Mouse (Mus musculus) MEL (cell line): ENCODE results near the gene Lrrc63. TPM values are rescaled to one million over a fixed set of nuclear protein-coding genes. Genes with fewer than 3 reads are reported as not detected.

Source experiments
- DNase-seq: peaks from one replicate; pipeline ENCODE4 v3.0.0; 2011; ENCODE audit warnings: low read depth, low spot score
- H3K27ac ChIP-seq: 2 replicates; pipeline ENCODE4 v1.5.1; 2012; ENCODE audit warnings: low read depth, mild to moderate bottlenecking, control low read depth, low read length, moderate library complexity; ENCODE audit not compliant: control insufficient read depth
- H3K27me3 ChIP-seq, 2 experiments: fragments of 150-350 bp in 1 of 2; sonication (generic) in 1 of 2; 2 replicates each; pipeline ENCODE4 v1.6.1; 2012; ENCODE audit warnings: low read length in 2 of 2, mild to moderate bottlenecking in 2 of 2, improper control_type of control experiment in 1 of 2, moderate library complexity in 1 of 2; ENCODE audit not compliant: insufficient read depth in 2 of 2, control insufficient read depth in 1 of 2
- H3K36me3 ChIP-seq, 2 experiments: 2 replicates each; pipeline ENCODE4 v1.6.1; 2012 to 2014; ENCODE audit warnings: low read length in 2 of 2, improper control_type of control experiment in 1 of 2, inconsistent platforms in 1 of 2, mild to moderate bottlenecking in 1 of 2; ENCODE audit not compliant: insufficient read depth in 2 of 2, control insufficient read depth in 1 of 2
- H3K4me1 ChIP-seq, 2 experiments: fragments of 150-350 bp in 1 of 2; sonication (generic) in 1 of 2; 2 replicates each; pipeline ENCODE4 v1.6.1; 2012; ENCODE audit warnings: low read length in 2 of 2, improper control_type of control experiment in 1 of 2, mild to moderate bottlenecking in 1 of 2; ENCODE audit not compliant: insufficient read depth in 2 of 2, control insufficient read depth in 1 of 2
- H3K4me3 ChIP-seq, 2 experiments: fragments of 150-350 bp in 1 of 2; sonication (generic) in 1 of 2; 2 replicates each; pipeline ENCODE4 v1.5.1; 2012; ENCODE audit warnings: low read depth in 2 of 2, low read length in 2 of 2, mild to moderate bottlenecking in 2 of 2, moderate library complexity in 2 of 2, control low read depth in 1 of 2, improper control_type of control experiment in 1 of 2; ENCODE audit not compliant: control insufficient read depth in 1 of 2, insufficient read depth in 1 of 2
- H3K79me2 ChIP-seq: 2 replicates; pipeline ENCODE4 v1.6.1; 2012; ENCODE audit warnings: mild to moderate bottlenecking, low read length, moderate library complexity; ENCODE audit not compliant: control insufficient read depth, poor library complexity, insufficient read depth
- H3K9ac ChIP-seq: 2 replicates; pipeline ENCODE4 v1.6.1; 2012; ENCODE audit warnings: low read depth, mild to moderate bottlenecking, control low read depth, low read length, moderate library complexity; ENCODE audit not compliant: control insufficient read depth, poor library complexity, severe bottlenecking
- H3K9me3 ChIP-seq: fragments of 150-350 bp; sonication (generic); replicated peaks from 2 replicates; pipeline ENCODE4 v1.6.1; 2012; ENCODE audit warnings: mild to moderate bottlenecking, low read length, improper control_type of control experiment, moderate library complexity; ENCODE audit not compliant: insufficient read depth
- BHLHE40 ChIP-seq: IDR thresholded peaks from 2 replicates; pipeline ENCODE4 v1.6.1; 2012; ENCODE audit warnings: low read depth, mild to moderate bottlenecking, inconsistent platforms, low read length, improper control_type of control experiment, borderline replicate concordance
- CHD1 ChIP-seq: IDR thresholded peaks from 2 replicates; pipeline ENCODE4 v1.6.1; 2012; ENCODE audit warnings: low read depth, mild to moderate bottlenecking, inconsistent platforms, low read length, improper control_type of control experiment
- CHD2 ChIP-seq: IDR thresholded peaks from 2 replicates; pipeline ENCODE4 v1.6.1; 2011; ENCODE audit warnings: low read length, improper control_type of control experiment
- CTCF ChIP-seq, 3 experiments: IDR thresholded peaks in 2 of 3; conservative IDR thresholded peaks in 1 of 3; 2 replicates each; pipeline ENCODE4 v1.5.1; 2011 to 2012; ENCODE audit warnings: low read length in 3 of 3, low read depth in 2 of 3, mild to moderate bottlenecking in 2 of 3, improper control_type of control experiment in 1 of 3, inconsistent platforms in 1 of 3, mixed read lengths in 1 of 3, moderate library complexity in 1 of 3; ENCODE audit not compliant: control insufficient read depth in 1 of 3, insufficient read depth in 1 of 3, poor library complexity in 1 of 3, severe bottlenecking in 1 of 3
- E2F4 ChIP-seq: IDR thresholded peaks from 2 replicates; pipeline ENCODE4 v1.6.1; 2011; ENCODE audit warnings: low read depth, low read length, improper control_type of control experiment, borderline replicate concordance
- EP300 ChIP-seq, 2 experiments: IDR thresholded peaks; 2 replicates each; pipeline ENCODE4 v1.6.1; 2011; ENCODE audit warnings: improper control_type of control experiment in 2 of 2, low read length in 2 of 2, low read depth in 1 of 2, mild to moderate bottlenecking in 1 of 2
- GABPA ChIP-seq: IDR thresholded peaks from 2 replicates; pipeline ENCODE4 v1.6.1; 2012; ENCODE audit warnings: low read depth, mild to moderate bottlenecking, inconsistent platforms, low read length, improper control_type of control experiment, moderate library complexity
- GATA1 ChIP-seq: IDR thresholded peaks from 2 replicates; pipeline ENCODE4 v1.6.1; 2011; ENCODE audit warnings: low read depth, low read length, improper control_type of control experiment
- HCFC1 ChIP-seq: IDR thresholded peaks from 2 replicates; pipeline ENCODE4 v1.6.1; 2012; ENCODE audit warnings: low read depth, mild to moderate bottlenecking, inconsistent platforms, low read length, improper control_type of control experiment, moderate library complexity
- KAT2A ChIP-seq: conservative IDR thresholded peaks from 2 replicates; pipeline ENCODE4 v1.6.1; 2012; ENCODE audit warnings: low read depth, low read length, improper control_type of control experiment, inconsistent platforms
- MAX ChIP-seq: IDR thresholded peaks from 2 replicates; pipeline ENCODE4 v1.6.1; 2011; ENCODE audit warnings: low read length, improper control_type of control experiment
- MAZ ChIP-seq: IDR thresholded peaks from 2 replicates; pipeline ENCODE4 v1.6.1; 2012; ENCODE audit warnings: low read depth, mild to moderate bottlenecking, inconsistent platforms, low read length, improper control_type of control experiment
- MXI1 ChIP-seq: IDR thresholded peaks from 2 replicates; pipeline ENCODE4 v1.6.1; 2011; ENCODE audit warnings: mild to moderate bottlenecking, low read depth, low read length, improper control_type of control experiment
- MYB ChIP-seq: IDR thresholded peaks from 2 replicates; pipeline ENCODE4 v1.6.1; 2011; ENCODE audit warnings: mild to moderate bottlenecking, low read depth, low read length, improper control_type of control experiment
- MYC ChIP-seq: IDR thresholded peaks from 2 replicates; pipeline ENCODE4 v1.6.1; 2011; ENCODE audit warnings: low read depth, mild to moderate bottlenecking, low read length, improper control_type of control experiment, moderate library complexity
- NELFE ChIP-seq: IDR thresholded peaks from 2 replicates; pipeline ENCODE4 v1.6.1; 2011; ENCODE audit warnings: low read depth, low read length, improper control_type of control experiment
- NRF1 ChIP-seq: IDR thresholded peaks from 2 replicates; pipeline ENCODE4 v1.6.1; 2014; ENCODE audit warnings: low read depth, mild to moderate bottlenecking, inconsistent platforms, low read length, improper control_type of control experiment, moderate library complexity; ENCODE audit not compliant: poor library complexity, insufficient read depth, severe bottlenecking
- POLR2A ChIP-seq, 2 experiments: IDR thresholded peaks; 2 replicates each; pipeline ENCODE4 v1.6.1; 2011 to 2012; ENCODE audit warnings: low read length in 2 of 2, mild to moderate bottlenecking in 2 of 2, control low read depth in 1 of 2, improper control_type of control experiment in 1 of 2, low read depth in 1 of 2, moderate library complexity in 1 of 2; ENCODE audit not compliant: control insufficient read depth in 1 of 2, insufficient read depth in 1 of 2, poor library complexity in 1 of 2
- POLR2AphosphoS2 ChIP-seq: IDR thresholded peaks from 2 replicates; pipeline ENCODE4 v1.6.1; 2011; ENCODE audit warnings: low read length, improper control_type of control experiment
- POLR2AphosphoS5 ChIP-seq: IDR thresholded peaks from 2 replicates; pipeline ENCODE4 v1.6.1; 2012; ENCODE audit warnings: low read depth, borderline replicate concordance, mild to moderate bottlenecking, inconsistent platforms, low read length, moderate library complexity, mixed read lengths
- RAD21 ChIP-seq: IDR thresholded peaks from 2 replicates; pipeline ENCODE4 v1.6.1; 2011; ENCODE audit warnings: mild to moderate bottlenecking, low read depth, low read length, improper control_type of control experiment
- RCOR1 ChIP-seq: IDR thresholded peaks from 2 replicates; pipeline ENCODE4 v1.6.1; 2012; ENCODE audit warnings: low read depth, mild to moderate bottlenecking, inconsistent platforms, low read length, improper control_type of control experiment
- SIN3A ChIP-seq: IDR thresholded peaks from 2 replicates; pipeline ENCODE4 v1.6.1; 2012; ENCODE audit warnings: low read length, improper control_type of control experiment, inconsistent platforms
- TAL1 ChIP-seq: IDR thresholded peaks from 2 replicates; pipeline ENCODE4 v1.6.1; 2012; ENCODE audit warnings: mild to moderate bottlenecking, inconsistent platforms, low read length, moderate library complexity, mixed read lengths
- TBP ChIP-seq: IDR thresholded peaks from 2 replicates; pipeline ENCODE4 v1.8.0; 2011; ENCODE audit warnings: low read depth, low read length, improper control_type of control experiment
- TCF12 ChIP-seq: IDR thresholded peaks from 2 replicates; pipeline ENCODE4 v1.6.1; 2014; ENCODE audit warnings: low read depth, mild to moderate bottlenecking, inconsistent platforms, low read length, improper control_type of control experiment, moderate library complexity
- ZC3H11A ChIP-seq: IDR thresholded peaks from 2 replicates; pipeline ENCODE4 v1.6.1; 2012; ENCODE audit warnings: low read depth, mild to moderate bottlenecking, inconsistent platforms, low read length, improper control_type of control experiment
- ZKSCAN1 ChIP-seq: IDR thresholded peaks from 2 replicates; pipeline ENCODE4 v1.6.1; 2012; ENCODE audit warnings: low read depth, mild to moderate bottlenecking, inconsistent platforms, low read length, improper control_type of control experiment, moderate library complexity
- ZMIZ1 ChIP-seq: IDR thresholded peaks from 2 replicates; pipeline ENCODE4 v1.6.1; 2012; ENCODE audit warnings: low read depth, mild to moderate bottlenecking, inconsistent platforms, low read length, improper control_type of control experiment, moderate library complexity
- polyA plus RNA-seq, 2 experiments: library from polyadenylated mRNA; stranded (reverse) in 1 of 2; unstranded in 1 of 2; fragments of >175 nt in 1 of 2; fragments of >200 nt in 1 of 2; gene quantifications; 2 replicates each; pipeline versions ENCODE4 v1.2.1 to v1.2.4; 2012; ENCODE audit warnings: low replicate concordance in 2 of 2, low read depth in 1 of 2; ENCODE audit not compliant: insufficient read length in 2 of 2, insufficient read depth in 1 of 2, missing spikeins in 1 of 2
- total RNA-seq: library from RNA; depleted of rRNA; stranded (reverse); fragments of 300-350 nt; gene quantifications from 2 replicates; pipeline ENCODE4 v1.2.3, GENCODE M21; 2012

The Lrrc63 gene
- total and polyA plus RNA-seq, 3 experiments = not detected

DNA sequence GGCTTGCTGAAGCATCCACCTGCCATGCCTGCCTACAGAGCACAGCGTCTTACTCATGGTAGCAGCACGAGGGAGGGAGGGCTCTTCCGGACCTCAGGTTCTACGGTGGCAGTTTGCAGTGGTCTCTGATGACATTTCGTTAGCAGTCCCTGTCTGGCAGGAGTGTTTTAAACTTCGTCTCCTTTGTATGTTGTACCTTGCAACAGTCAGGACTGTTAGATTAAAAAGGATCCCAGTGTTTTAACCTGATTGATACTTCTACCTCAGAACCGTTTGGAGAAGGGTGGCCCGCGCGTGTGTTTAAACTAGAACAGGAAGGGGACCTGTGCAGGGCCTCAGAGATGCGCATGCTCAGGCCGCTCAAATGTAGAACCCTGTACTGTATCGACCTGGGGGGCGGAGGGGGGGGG, 47.7 kb upstream of the Lrrc63 start:
- H3K79me2 ChIP-seq = peaks cover 11% of the 10 kb centered on the region; the same call in 1 of the 2 replicates
- H3K27ac ChIP-seq = peak overlapping the region; percentile 97
- peak overlapping the region; percentile 52 to 55 for H3K4me3 ChIP-seq
- H3K27me3 ChIP-seq = no peaks in the 10 kb centered on the region
- no peaks in the 10 kb centered on the region for H3K9me3 ChIP-seq
- H3K36me3 ChIP-seq = peaks cover 0 to 33% of the 10 kb centered on the region in 2 experiments; a peak in 2 of 4 replicates
- H3K4me1 ChIP-seq = peaks cover 17 to 27% of the 10 kb centered on the region in 2 experiments
- no peak for TF ChIP-seq CHD1
- no peak for TF ChIP-seq GABPA
- TF ChIP-seq E2F4 = 0 out of 2 replicates have a peak, but pooled peaks have one; percentile 29
- peak; percentile 79 for TF ChIP-seq MAZ
- no peak for TF ChIP-seq RAD21
- peak; percentile 30 for TF ChIP-seq TCF12
- peak; percentile 82 for TF ChIP-seq NELFE
- TF ChIP-seq MAX = peak; percentile 93
- TF ChIP-seq POLR2AphosphoS2 = peak; percentile 77; the same call in 1 of the 2 replicates
- no peak for TF ChIP-seq TAL1
- TF ChIP-seq CTCF (IDR thresholded peaks at IDR 0.05 in 2 of 3, conservative IDR thresholded peaks at IDR 0.05 in 1 of 3; ENCODE audit: control insufficient read depth in 1 of 3, insufficient read depth in 1 of 3, low read depth in 2 of 3, low read length in 3 of 3, poor library complexity in 1 of 3, severe bottlenecking in 1 of 3) = no peak
- TF ChIP-seq EP300 (IDR thresholded peaks at IDR 0.05; ENCODE audit: low read depth in 1 of 2, low read length in 2 of 2) = no peak
- TF ChIP-seq POLR2A (IDR thresholded peaks at IDR 0.05; ENCODE audit: control insufficient read depth in 1 of 2, insufficient read depth in 1 of 2, low read depth in 1 of 2, low read length in 2 of 2, poor library complexity in 1 of 2) = peak; percentile 68 to 85
- no peak for TF ChIP-seq CHD2
- TF ChIP-seq MYC = peak; percentile 96
- TF ChIP-seq ZKSCAN1 = no peak
- peak; percentile 85 for TF ChIP-seq MXI1
- TF ChIP-seq NRF1 = peak; percentile 91
- no peak for TF ChIP-seq KAT2A
- TF ChIP-seq HCFC1 = peak; percentile 44; the same call in 1 of the 2 replicates
- TF ChIP-seq SIN3A = peak; percentile 76
- no peak for TF ChIP-seq GATA1
- TF ChIP-seq MYB = no peak
- TF ChIP-seq ZMIZ1 = peak; percentile 88
- no peak for TF ChIP-seq ZC3H11A
- TF ChIP-seq POLR2AphosphoS5 = peak; percentile 40; the same call in 1 of the 2 replicates
- no peak for TF ChIP-seq BHLHE40
- TF ChIP-seq TBP = peak; percentile 54
- TF ChIP-seq RCOR1 = no peak
- H3K9ac ChIP-seq = peak overlapping the region; percentile 78
- peak; percentile 92 for DNase-seq
